Mouse (Mus musculus): ENCODE data around the gene Spin1. TPM values are rescaled to one million over a fixed set of nuclear protein-coding genes. Genes with fewer than 3 reads are reported as not detected.

The Spin1 gene
- polyA plus RNA-seq, 1 experiment from 2014 or later = 110 TPM

GRCm38 (mm10) chr13:51157291-51157690, 56.6 kb downstream of the Spin1 start:
- no peak overlapping the region for H3K9ac ChIP-seq
- H3K9me3 ChIP-seq (ENCODE audit: low read depth, low read length) = no peaks in the 10 kb centered on the region
- no peaks in the 10 kb centered on the region for H3K4me1 ChIP-seq (ENCODE audit: insufficient read depth)
- peaks cover 38% of the 10 kb centered on the region for H3K36me3 ChIP-seq (ENCODE audit: insufficient read depth)
- ATAC-seq (ENCODE audit: insufficient read depth) = no peak
- no peak overlapping the region for H3K4me2 ChIP-seq
- no peaks in the 10 kb centered on the region for H3K27me3 ChIP-seq (ENCODE audit: insufficient read depth, low read length)
- H3K27ac ChIP-seq (ENCODE audit: low read depth) = no peak overlapping the region
- no peak for TF ChIP-seq CTCF (IDR thresholded peaks at IDR 0.05; ENCODE audit: low read depth)
- no peak for DNase-seq
- WGBS = 73% methylated on average over 3 of the region's 3 CpGs
- H3K4me3 ChIP-seq (ENCODE audit: low read depth, low read length) = no peak overlapping the region

- DNase-seq (no peak), ATAC-seq (ENCODE audit: insufficient read depth) (no peak)
- Histone ChIP-seq H3K27ac (ENCODE audit: low read depth) (no peak overlapping the region), H3K9ac (no peak overlapping the region), H3K36me3 (ENCODE audit: insufficient read depth) (0 out of 2 replicates have a peak, but pooled peaks cover 5% of the 10 kb centered on the region), H3K4me2 (no peak overlapping the region), H3K4me3 (ENCODE audit: low read depth, low read length) (no peak overlapping the region), H3K9me3 (ENCODE audit: low read depth, low read length) (no peaks in the 10 kb centered on the region), H3K4me1 (ENCODE audit: insufficient read depth) (no peaks in the 10 kb centered on the region), H3K27me3 (ENCODE audit: insufficient read depth, low read length) (no peaks in the 10 kb centered on the region)
- 73% methylated on average over 2 of the region's 2 CpGs for WGBS
- no peak for TF ChIP-seq CTCF (IDR thresholded peaks at IDR 0.05; ENCODE audit: low read depth)
Observed at GRCm38 (mm10) chr13:51161672-51162071, 61.0 kb downstream of the Spin1 start.

- Histone ChIP-seq H3K27ac (ENCODE audit: low read depth) (no peak overlapping the region), H3K4me1 (ENCODE audit: insufficient read depth) (no peaks in the 10 kb centered on the region), H3K36me3 (ENCODE audit: insufficient read depth) (0 out of 2 replicates have a peak, but pooled peaks cover 3% of the 10 kb centered on the region), H3K27me3 (ENCODE audit: insufficient read depth, low read length) (no peaks in the 10 kb centered on the region), H3K9me3 (ENCODE audit: low read depth, low read length) (no peaks in the 10 kb centered on the region), H3K4me3 (ENCODE audit: low read depth, low read length) (no peak overlapping the region), H3K9ac (no peak overlapping the region), H3K4me2 (no peak overlapping the region)
- WGBS = 81% methylated on average over 6 of the region's 6 CpGs
- no peak for TF ChIP-seq CTCF (IDR thresholded peaks at IDR 0.05; ENCODE audit: low read depth)
- ATAC-seq (ENCODE audit: insufficient read depth) = no peak
- DNase-seq = no peak
Observed at GRCm38 (mm10) chr13:51162246-51162645, 61.6 kb downstream of the Spin1 start.

- WGBS = 53% methylated on average over 11 of the region's 11 CpGs
- no peak for ATAC-seq (ENCODE audit: insufficient read depth)
- no peak for TF ChIP-seq CTCF (IDR thresholded peaks at IDR 0.05; ENCODE audit: low read depth)
Observed at GRCm38 (mm10) chr13:51166711-51167110, 66.0 kb downstream of the Spin1 start.

GRCm38 (mm10) chr13:51170215-51170614, 69.5 kb downstream of the Spin1 start:
- Histone ChIP-seq H3K4me3 (ENCODE audit: low read depth, low read length) (peak overlapping the region; percentile 49), H3K4me2 (peak overlapping the region; percentile 98), H3K9ac (no peak overlapping the region), H3K4me1 (ENCODE audit: insufficient read depth) (no peaks in the 10 kb centered on the region), H3K27me3 (ENCODE audit: insufficient read depth, low read length) (peaks cover 9% of the 10 kb centered on the region; the same call in 1 of the 2 replicates), H3K36me3 (ENCODE audit: insufficient read depth) (no peaks in the 10 kb centered on the region), H3K9me3 (ENCODE audit: low read depth, low read length) (no peaks in the 10 kb centered on the region), H3K27ac (ENCODE audit: low read depth) (no peak overlapping the region)
- DNase-seq = no peak
- TF ChIP-seq CTCF (IDR thresholded peaks at IDR 0.05; ENCODE audit: low read depth) = no peak
- WGBS = 22% methylated on average over 11 of the region's 11 CpGs
- peak; percentile 50; the same call in 1 of the 2 replicates for ATAC-seq (ENCODE audit: insufficient read depth)

More at GRCm38 (mm10) chr13:51166711-51167110, 66.0 kb downstream of the Spin1 start:
- Histone ChIP-seq H3K27ac (ENCODE audit: low read depth) (no peak overlapping the region), H3K4me3 (ENCODE audit: low read depth, low read length) (no peak overlapping the region), H3K4me1 (ENCODE audit: insufficient read depth) (no peaks in the 10 kb centered on the region), H3K4me2 (no peak overlapping the region), H3K9me3 (ENCODE audit: low read depth, low read length) (no peaks in the 10 kb centered on the region), H3K9ac (no peak overlapping the region), H3K27me3 (ENCODE audit: insufficient read depth, low read length) (peaks cover 5% of the 10 kb centered on the region; the same call in 1 of the 2 replicates), H3K36me3 (ENCODE audit: insufficient read depth) (no peaks in the 10 kb centered on the region)
- DNase-seq = no peak

DNA sequence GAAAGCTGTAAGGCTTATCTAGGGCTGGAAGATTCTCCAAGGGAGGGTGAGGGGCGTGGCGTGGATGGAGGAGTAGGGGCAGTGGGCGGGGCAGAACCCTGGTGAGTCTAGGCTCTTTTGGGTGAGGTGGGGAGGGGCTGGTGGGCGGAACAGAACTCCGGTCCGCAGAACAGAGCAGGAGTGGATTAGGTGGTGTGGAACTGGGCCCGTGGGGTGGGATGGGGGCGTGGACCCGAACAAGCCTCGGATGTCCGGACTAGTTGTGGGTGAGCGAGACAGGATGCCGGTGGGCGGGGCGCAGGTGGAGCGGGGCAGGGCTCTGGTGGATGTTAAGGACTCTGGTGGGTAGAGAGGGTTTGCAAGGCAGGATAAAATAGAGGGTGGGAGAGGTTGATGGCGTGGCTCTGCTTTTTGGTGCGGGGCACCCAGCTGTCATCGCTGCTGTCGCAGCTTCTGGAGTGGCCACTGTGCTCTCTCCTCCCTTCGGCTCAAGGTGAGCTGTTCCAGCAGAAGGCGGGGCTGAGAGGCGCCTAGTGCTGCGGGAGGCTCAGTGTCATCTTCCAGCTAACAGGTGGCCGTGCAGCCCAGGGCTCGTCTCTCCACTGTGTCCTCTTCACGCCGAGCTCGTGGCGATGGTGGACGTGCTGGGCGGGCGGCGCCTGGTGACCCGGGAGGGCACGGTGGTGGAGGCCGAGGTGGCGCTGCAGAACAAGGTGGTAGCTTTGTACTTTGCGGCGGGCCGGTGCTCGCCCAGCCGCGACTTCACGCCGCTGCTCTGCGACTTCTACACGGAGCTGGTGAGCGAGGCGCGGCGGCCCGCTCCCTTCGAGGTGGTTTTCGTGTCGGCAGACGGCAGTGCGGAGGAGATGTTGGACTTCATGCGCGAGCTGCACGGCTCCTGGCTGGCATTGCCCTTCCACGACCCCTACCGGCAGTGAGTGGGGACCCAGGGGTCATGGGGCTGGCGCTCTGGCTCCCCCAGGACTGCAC, 70.3 kb downstream of the Spin1 start, which contains the start of gene Nxnl2:
Nxnl2 (plus strand) TSS at position 332 of the 990 bp plus-strand sequence.
- TF ChIP-seq CTCF (IDR thresholded peaks at IDR 0.05; ENCODE audit: low read depth) = peak; percentile 62
- Histone ChIP-seq H3K9me3 (ENCODE audit: low read depth, low read length) (no peaks in the 10 kb centered on the region), H3K4me1 (ENCODE audit: insufficient read depth) (no peaks in the 10 kb centered on the region), H3K9ac (peak within 1 kb of the TSS; percentile 32; the same call in 1 of the 2 replicates), H3K4me3 (ENCODE audit: low read depth, low read length) (peak within 1 kb of the TSS; percentile 49), H3K27ac (ENCODE audit: low read depth) (no peak within 1 kb of the TSS), H3K4me2 (peak within 1 kb of the TSS; percentile 98), H3K36me3 (ENCODE audit: insufficient read depth) (no peaks in the 10 kb centered on the region), H3K27me3 (ENCODE audit: insufficient read depth, low read length) (peaks cover 9% of the 10 kb centered on the region; the same call in 1 of the 2 replicates)
- DNase-seq (peak; percentile 75), ATAC-seq (ENCODE audit: insufficient read depth) (peak; percentile 82)
- WGBS = 1% methylated on average over 64 of the region's 64 CpGs

- no peak for TF ChIP-seq CTCF (IDR thresholded peaks at IDR 0.05; ENCODE audit: low read depth)
Observed at GRCm38 (mm10) chr13:51172601-51173000, 71.9 kb downstream of the Spin1 start.

More at GRCm38 (mm10) chr13:51172601-51173000, 71.9 kb downstream of the Spin1 start:
- Histone ChIP-seq H3K4me3 (ENCODE audit: low read depth, low read length) (no peak overlapping the region), H3K9me3 (ENCODE audit: low read depth, low read length) (no peaks in the 10 kb centered on the region), H3K36me3 (ENCODE audit: insufficient read depth) (no peaks in the 10 kb centered on the region), H3K4me1 (ENCODE audit: insufficient read depth) (no peaks in the 10 kb centered on the region), H3K4me2 (no peak overlapping the region), H3K27me3 (ENCODE audit: insufficient read depth, low read length) (peaks cover 9% of the 10 kb centered on the region; the same call in 1 of the 2 replicates), H3K27ac (ENCODE audit: low read depth) (no peak overlapping the region), H3K9ac (no peak overlapping the region)
- DNase-seq (no peak), ATAC-seq (ENCODE audit: insufficient read depth) (no peak)
- 90% methylated on average over 7 of the region's 7 CpGs for WGBS
